Mouse (Mus musculus) spleen, adult 2 months (tissue): ENCODE measurements around the gene Gm20503.

Experiments
- CTCF ChIP-seq: fragments of 200-500 bp; IDR thresholded peaks from 2 replicates; pipeline ENCODE4 v1.5.1; 2011; ENCODE audit warnings: mild to moderate bottlenecking, inconsistent platforms; ENCODE audit not compliant: insufficient read depth, insufficient read length, insufficient replicate concordance; ENCODE audit errors: extremely low read depth
- POLR2A ChIP-seq: fragments of 200-500 bp; IDR thresholded peaks from 2 replicates; pipeline ENCODE4 v1.6.1; 2011; ENCODE audit warnings: low read depth, low read length, inconsistent platforms

GRCm38 (mm10) chr4:59009186-59009585, 6.2 kb downstream of the Gm20503 start:
- no peak for TF ChIP-seq POLR2A
- TF ChIP-seq CTCF: no peak
